Mouse (Mus musculus) right cerebral cortex, adult 18-20 months (tissue): ENCODE results near the gene Chst15.

Experiments used
- DNase-seq: peaks from one replicate; pipeline ENCODE4 v3.0.0; 2022; ENCODE audit warnings: mixed read lengths

Gene Chst15

GRCm38 (mm10) chr7:132260632-132261031 is 56.4 kb downstream of the Chst15 start:
- no peak for DNase-seq

- no peak for DNase-seq
Measured at GRCm38 (mm10) chr7:132258817-132259216, 58.2 kb downstream of the Chst15 start.

GRCm38 (mm10) chr7:132258216-132258615 is 58.8 kb downstream of the Chst15 start:
- DNase-seq = no peak

- DNase-seq = peak; percentile 86
Measured at GRCm38 (mm10) chr7:132253513-132253912, 63.5 kb downstream of the Chst15 start.

GRCm38 (mm10) chr7:132253078-132253477 is 64.0 kb downstream of the Chst15 start:
- no peak for DNase-seq

- DNase-seq = no peak
Measured at GRCm38 (mm10) chr7:132249563-132250119, 67.4 kb downstream of the Chst15 start.

- DNase-seq = no peak
Measured at GRCm38 (mm10) chr7:132247567-132247966, 69.5 kb downstream of the Chst15 start.

GRCm38 (mm10) chr7:132247091-132247490 is 69.9 kb downstream of the Chst15 start:
- DNase-seq = no peak

GRCm38 (mm10) chr7:132245730-132246129 is 71.3 kb downstream of the Chst15 start:
- no peak for DNase-seq

GRCm38 (mm10) chr7:132244637-132245036 is 72.4 kb downstream of the Chst15 start:
- no peak for DNase-seq

- DNase-seq = no peak
Measured at GRCm38 (mm10) chr7:132243225-132243624, 73.8 kb downstream of the Chst15 start.

- DNase-seq = no peak
Measured at GRCm38 (mm10) chr7:132242617-132243141, 74.3 kb downstream of the Chst15 start.

GRCm38 (mm10) chr7:132238921-132239320 is 78.1 kb downstream of the Chst15 start:
- no peak for DNase-seq

GRCm38 (mm10) chr7:132237191-132237590 is 79.8 kb downstream of the Chst15 start:
- no peak for DNase-seq

GRCm38 (mm10) chr7:132236789-132237188 is 80.2 kb downstream of the Chst15 start:
- DNase-seq = no peak

GRCm38 (mm10) chr7:132234250-132234649 is 82.8 kb downstream of the Chst15 start:
- no peak for DNase-seq

GRCm38 (mm10) chr7:132233732-132234131 is 83.3 kb downstream of the Chst15 start:
- DNase-seq = no peak

- no peak for DNase-seq
Measured at GRCm38 (mm10) chr7:132232937-132233336, 84.1 kb downstream of the Chst15 start.

GRCm38 (mm10) chr7:132231476-132231875 is 85.6 kb downstream of the Chst15 start:
- DNase-seq = no peak

GRCm38 (mm10) chr7:132230961-132231360 is 86.1 kb downstream of the Chst15 start:
- DNase-seq = no peak

GRCm38 (mm10) chr7:132227075-132227640 is 89.9 kb downstream of the Chst15 start:
- DNase-seq = no peak

GRCm38 (mm10) chr7:132226379-132227074 is 90.5 kb downstream of the Chst15 start:
- DNase-seq = peak; percentile 82

GRCm38 (mm10) chr7:132223452-132224141 is 93.4 kb downstream of the Chst15 start:
- DNase-seq = no peak
